Mouse (Mus musculus) layer of hippocampus, postnatal 14 days (tissue): Measurements from ENCODE around the gene Nlrp5. TPM values are rescaled to one million over a fixed set of nuclear protein-coding genes. Genes with fewer than 3 reads are reported as not detected.
"Not testable (repeated sequence)": the region's sequence is repeated elsewhere in the genome, so short reads cannot be mapped to it uniquely, and the experiment has no call there.

ENCODE experiments used
- DNase-seq, 2 experiments: peaks; one replicate each; pipeline ENCODE4 v3.0.0; 2021 to 2022; ENCODE audit warnings: low spot score in 2 of 2, mixed read lengths in 1 of 2
- long read RNA-seq, 2 experiments: library from polyadenylated mRNA; stranded (forward); transcript quantifications; one replicate each; pipeline ENCODE4 v2.0.0; 2021
- microRNA-seq, 2 experiments: library from miRNA; unstranded; fragments of <30 nt; microRNA quantifications; one replicate each; pipeline ENCODE4 v1.2.0; 2021
- total RNA-seq, 2 experiments: library from RNA; stranded (reverse); gene quantifications; 2 replicates each; pipeline ENCODE4 v1.2.3; 2021

Nlrp5 gene
- total RNA-seq = under 1 TPM in 1 of 2 experiments, not detected in 1; 0.14 TPM
- long read RNA-seq, experiment 1 = 0 reads
- long read RNA-seq, experiment 2 = 0 reads

- no peak for DNase-seq
These were observed at the start of gene Nlrp5 for GRCm38 (mm10) chr7:23385589-23385988. Nlrp5 (plus strand) TSS chr7:23385889.

GRCm38 (mm10) chr7:23358311-23358710 is 27.4 kb upstream of the Nlrp5 start:
- not testable (repeated sequence) for DNase-seq

- not testable (repeated sequence) for DNase-seq
These were observed 84.5 kb downstream of the Nlrp5 start for GRCm38 (mm10) chr7:23470201-23470600.

GRCm38 (mm10) chr7:23470832-23471231 is 85.1 kb downstream of the Nlrp5 start:
- not testable (repeated sequence) for DNase-seq

GRCm38 (mm10) chr7:23472886-23473285 is 87.2 kb downstream of the Nlrp5 start:
- DNase-seq = not testable (repeated sequence)

Small RNAs within 50 kb of the gene (microRNA-seq; reads per million reads assigned to microRNA genes)
- 0 reads per million in 2 experiments for gene Gm25196

Other genes starting within 250 kb of the Nlrp5 start
- gene Gm10662, start 241.4 kb upstream of the Nlrp5 start, total RNA-seq = not detected
- gene Vmn1r165, start 168.6 kb upstream of the Nlrp5 start, total RNA-seq = not detected
- gene Vmn1r166, start 134.2 kb upstream of the Nlrp5 start, total RNA-seq = not detected
- gene Gm6902, start 107.0 kb upstream of the Nlrp5 start, total RNA-seq = not detected
- gene Nlrp4e, start 84.7 kb upstream of the Nlrp5 start, total RNA-seq = not detected
- not detected for gene Vmn1r167, start 121.3 kb downstream of the Nlrp5 start, total RNA-seq
- gene Vmn1r168, start 153.8 kb downstream of the Nlrp5 start, total RNA-seq = not detected
- gene Vmn1r169, start 189.6 kb downstream of the Nlrp5 start, total RNA-seq = not detected
- not detected for gene Vmn1r170, start 220.3 kb downstream of the Nlrp5 start, total RNA-seq
- gene Vmn1r171, start 244.8 kb downstream of the Nlrp5 start, total RNA-seq = not detected